Mouse (Mus musculus): ENCODE measurements around the gene Ugt1a5. TPM values are rescaled to one million over a fixed set of nuclear protein-coding genes. Genes with fewer than 3 reads are reported as not detected.
"Not testable (repeated sequence)": the region's sequence is repeated elsewhere in the genome, so short reads cannot be mapped to it uniquely, and the experiment has no call there.

The Ugt1a5 gene
- polyA plus RNA-seq, 1 experiment from 2014 or later = not detected

DNA sequence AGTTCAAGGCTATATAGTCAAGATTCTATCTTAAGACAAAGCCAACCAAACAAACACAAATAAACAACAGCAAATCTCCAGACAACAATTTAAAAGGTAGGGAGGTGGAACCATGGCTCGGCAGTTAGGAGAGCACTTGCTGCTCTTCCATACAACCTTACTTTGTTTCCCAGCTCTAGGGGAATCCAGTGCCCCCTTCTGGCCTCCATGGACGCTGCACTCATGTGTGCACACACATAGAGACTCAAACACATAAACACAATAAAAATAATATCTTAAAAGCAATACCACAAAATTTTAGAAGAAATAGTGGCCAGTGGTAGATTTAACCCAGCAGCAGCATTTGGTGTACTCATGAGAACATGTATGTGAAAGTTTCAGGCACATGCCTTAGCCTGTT, 51.3 kb downstream of the Ugt1a5 start:
- Histone ChIP-seq H3K36me3 (no peaks in the 10 kb centered on the region), H3K27me3 (no peaks in the 10 kb centered on the region), H3K4me3 (no peak overlapping the region), H3K9ac (no peak overlapping the region), H3K4me1 (no peaks in the 10 kb centered on the region), H3K9me3 (peaks cover 51% of the 10 kb centered on the region), H3K27ac (no peak overlapping the region), H3K4me2 (no peak overlapping the region)
- WGBS = 57% methylated on average over 2 of the region's 2 CpGs
- no peak for ATAC-seq (ENCODE audit: insufficient number of reproducible peaks, insufficient read depth, low FRiP score, low TSS enrichment, low read depth)

DNA sequence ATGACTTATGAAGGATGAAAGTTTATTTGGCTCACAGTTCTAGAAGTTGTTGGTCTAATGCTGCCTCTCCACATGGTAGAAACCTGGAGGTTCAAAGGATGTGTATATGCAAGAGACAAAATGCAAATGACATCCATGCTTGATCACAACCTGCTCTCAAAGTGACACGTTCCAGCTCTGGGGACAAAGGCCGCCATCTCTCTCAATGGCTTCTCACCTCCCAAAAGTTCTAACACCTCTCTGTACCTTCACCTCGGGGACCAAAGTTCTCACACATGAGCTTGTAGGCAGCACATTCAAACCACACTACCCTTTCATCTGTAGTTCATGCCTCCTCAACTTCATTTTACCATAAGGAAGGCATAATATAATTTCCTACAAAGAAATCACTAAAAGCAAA, 51.8 kb downstream of the Ugt1a5 start:
- H3K9me3 ChIP-seq = peaks cover 47% of the 10 kb centered on the region
- H3K27ac ChIP-seq = no peak overlapping the region
- H3K27me3 ChIP-seq = no peaks in the 10 kb centered on the region
- WGBS = 41% methylated on average over 3 of the region's 3 CpGs
- no peak overlapping the region for H3K4me2 ChIP-seq
- no peaks in the 10 kb centered on the region for H3K36me3 ChIP-seq
- H3K4me1 ChIP-seq = no peaks in the 10 kb centered on the region
- no peak for ATAC-seq (ENCODE audit: insufficient number of reproducible peaks, insufficient read depth, low FRiP score, low TSS enrichment, low read depth)
- H3K9ac ChIP-seq = no peak overlapping the region
- H3K4me3 ChIP-seq = no peak overlapping the region

DNA sequence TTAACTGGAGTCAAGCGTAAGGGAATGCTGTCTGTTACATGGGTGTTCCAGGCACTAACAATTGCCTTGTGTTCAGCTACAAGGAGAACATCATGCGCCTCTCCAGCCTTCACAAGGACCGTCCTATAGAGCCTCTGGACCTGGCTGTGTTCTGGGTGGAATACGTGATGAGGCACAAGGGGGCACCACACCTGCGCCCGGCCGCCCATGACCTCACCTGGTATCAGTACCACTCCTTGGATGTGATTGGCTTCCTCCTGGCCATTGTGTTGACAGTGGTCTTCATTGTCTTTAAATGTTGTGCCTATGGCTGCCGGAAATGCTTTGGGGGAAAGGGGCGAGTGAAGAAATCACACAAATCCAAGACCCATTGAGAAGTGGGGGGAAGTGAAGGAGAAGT, 52.2 kb downstream of the Ugt1a5 start:
- H3K9ac ChIP-seq = no peak overlapping the region
- no peak overlapping the region for H3K27ac ChIP-seq
- H3K27me3 ChIP-seq = no peaks in the 10 kb centered on the region
- 71% methylated on average over 9 of the region's 9 CpGs for WGBS
- no peak overlapping the region for H3K4me2 ChIP-seq
- H3K4me1 ChIP-seq = no peaks in the 10 kb centered on the region
- H3K4me3 ChIP-seq = no peak overlapping the region
- H3K9me3 ChIP-seq = peaks cover 42% of the 10 kb centered on the region
- no peaks in the 10 kb centered on the region for H3K36me3 ChIP-seq
- no peak for ATAC-seq (ENCODE audit: insufficient number of reproducible peaks, insufficient read depth, low FRiP score, low TSS enrichment, low read depth)

DNA sequence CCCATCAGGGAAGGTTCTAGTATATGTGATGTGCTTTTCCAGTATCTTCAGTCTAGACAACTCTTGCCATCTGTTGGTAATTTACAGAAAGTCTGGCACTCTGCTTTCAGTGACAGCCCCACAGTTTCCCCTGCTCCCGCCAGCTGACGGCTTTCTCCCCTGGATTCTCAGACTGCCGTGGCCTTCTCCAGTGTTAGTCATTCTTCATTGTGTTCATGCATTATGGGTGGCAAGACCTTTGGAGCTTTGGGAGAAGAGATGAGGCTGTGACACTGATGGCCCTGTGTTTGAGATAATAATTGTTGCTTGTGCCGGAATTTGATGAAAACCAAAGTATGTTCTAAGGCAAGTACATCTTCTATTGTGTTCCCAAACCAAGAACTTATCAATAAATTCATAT, 52.8 kb downstream of the Ugt1a5 start:
- H3K27ac ChIP-seq = no peak overlapping the region
- 45% methylated on average over 4 of the region's 4 CpGs for WGBS
- no peaks in the 10 kb centered on the region for H3K4me1 ChIP-seq
- no peaks in the 10 kb centered on the region for H3K36me3 ChIP-seq
- no peak overlapping the region for H3K4me3 ChIP-seq
- H3K27me3 ChIP-seq = no peaks in the 10 kb centered on the region
- H3K9ac ChIP-seq = no peak overlapping the region
- no peak overlapping the region for H3K4me2 ChIP-seq
- peaks cover 37% of the 10 kb centered on the region for H3K9me3 ChIP-seq
- ATAC-seq (ENCODE audit: insufficient number of reproducible peaks, insufficient read depth, low FRiP score, low TSS enrichment, low read depth) = no peak

DNA sequence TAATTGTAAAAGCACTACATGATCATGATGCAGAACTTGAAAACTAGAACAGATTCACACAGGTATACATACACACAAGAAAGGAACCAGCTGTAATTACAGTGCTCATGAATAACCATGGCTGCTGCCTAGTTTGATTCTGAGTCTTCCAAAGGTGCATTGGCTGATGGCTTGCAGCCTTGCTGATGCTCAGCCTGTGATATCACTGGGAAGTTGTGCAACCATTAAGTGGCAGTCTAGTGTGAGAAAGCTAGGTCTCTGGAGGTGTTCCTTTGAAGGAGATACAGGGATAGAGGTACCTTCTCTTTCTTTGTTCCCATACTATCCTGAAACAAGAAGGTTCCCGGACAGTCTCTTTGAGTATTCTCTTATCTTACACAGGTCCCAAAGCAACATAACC, 53.2 kb downstream of the Ugt1a5 start:
- 18% methylated on average over 1 of the region's 1 CpGs for WGBS
- no peaks in the 10 kb centered on the region for H3K4me1 ChIP-seq
- H3K9me3 ChIP-seq = peaks cover 32% of the 10 kb centered on the region
- H3K4me2 ChIP-seq = no peak overlapping the region
- no peak overlapping the region for H3K9ac ChIP-seq
- ATAC-seq (ENCODE audit: insufficient number of reproducible peaks, insufficient read depth, low FRiP score, low TSS enrichment, low read depth) = no peak
- H3K4me3 ChIP-seq = no peak overlapping the region
- no peaks in the 10 kb centered on the region for H3K27me3 ChIP-seq
- no peak overlapping the region for H3K27ac ChIP-seq
- H3K36me3 ChIP-seq = no peaks in the 10 kb centered on the region

DNA sequence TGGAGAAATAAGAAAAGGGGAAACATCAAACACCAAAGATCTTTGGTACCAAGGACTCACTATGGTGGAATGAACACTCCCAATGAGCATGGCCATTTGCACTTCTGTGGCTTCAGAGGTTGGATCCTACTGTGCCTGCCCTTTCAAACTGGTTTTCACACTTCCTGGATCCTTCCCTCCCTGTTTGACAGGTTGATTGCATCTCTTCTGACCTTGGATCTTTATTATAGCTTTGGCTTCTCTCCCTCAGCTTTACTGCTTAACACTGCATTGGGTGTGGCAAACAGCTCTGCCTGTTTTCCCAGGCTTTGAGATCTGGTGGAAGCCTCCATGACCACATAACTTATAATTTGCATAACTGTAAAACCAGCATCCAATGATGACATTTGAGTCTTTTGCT, 54.5 kb downstream of the Ugt1a5 start:
- H3K4me2 ChIP-seq = no peak overlapping the region
- no peaks in the 10 kb centered on the region for H3K36me3 ChIP-seq
- no peak overlapping the region for H3K4me3 ChIP-seq
- H3K27ac ChIP-seq = no peak overlapping the region
- no peak overlapping the region for H3K9ac ChIP-seq
- ATAC-seq (ENCODE audit: insufficient number of reproducible peaks, insufficient read depth, low FRiP score, low TSS enrichment, low read depth) = no peak
- H3K9me3 ChIP-seq = peaks cover 23% of the 10 kb centered on the region
- no peaks in the 10 kb centered on the region for H3K4me1 ChIP-seq
- no peaks in the 10 kb centered on the region for H3K27me3 ChIP-seq

DNA sequence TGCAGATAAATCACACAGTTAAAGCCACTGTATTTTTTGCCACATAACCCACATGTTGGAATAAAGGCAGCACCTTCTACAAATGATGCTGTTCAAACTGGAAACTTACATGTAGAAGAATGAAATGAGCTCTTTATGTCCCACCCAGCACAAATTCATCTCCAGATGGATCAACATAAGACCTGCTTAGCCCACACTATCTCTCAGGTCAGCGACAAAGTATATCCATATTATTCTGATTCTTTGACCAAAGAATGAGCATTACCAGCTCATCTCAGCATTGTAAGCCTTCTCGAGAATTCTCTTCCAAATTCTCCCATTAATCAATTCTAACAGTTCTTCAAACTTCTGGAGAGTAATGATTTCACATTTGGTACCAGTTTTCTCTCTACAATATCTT, 56.4 kb downstream of the Ugt1a5 start:
- Histone ChIP-seq H3K9me3 (peaks cover 25% of the 10 kb centered on the region), H3K27me3 (no peaks in the 10 kb centered on the region), H3K4me2 (no peak overlapping the region), H3K9ac (no peak overlapping the region), H3K36me3 (no peaks in the 10 kb centered on the region), H3K4me3 (no peak overlapping the region), H3K4me1 (no peaks in the 10 kb centered on the region), H3K27ac (no peak overlapping the region)
- ATAC-seq (ENCODE audit: insufficient number of reproducible peaks, insufficient read depth, low FRiP score, low TSS enrichment, low read depth) = no peak
- 50% methylated on average over 2 of the region's 2 CpGs for WGBS

DNA sequence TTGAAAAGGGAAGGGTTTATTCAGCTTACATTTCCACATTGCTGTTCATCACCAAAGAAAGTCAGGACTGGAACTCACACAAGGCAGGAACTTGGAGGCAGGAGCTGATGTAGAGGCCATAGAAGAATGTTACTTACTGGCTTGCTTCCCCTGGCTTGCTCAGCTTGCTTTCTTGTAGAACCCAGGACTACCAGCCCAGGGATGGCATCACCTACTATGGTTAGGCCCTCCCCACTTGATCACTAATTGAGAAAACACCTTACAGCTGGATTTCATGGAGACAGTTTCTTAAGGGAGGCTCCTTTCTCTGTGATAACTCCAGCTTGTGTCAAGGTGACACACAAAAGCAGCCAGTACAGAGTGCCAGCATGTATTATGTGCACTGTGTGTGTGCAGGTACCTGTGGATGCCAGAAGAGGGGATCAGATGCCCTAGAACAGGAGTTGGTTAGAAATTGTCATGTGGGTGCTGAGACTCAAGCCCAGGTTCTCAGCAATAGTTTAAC, 57.3 kb downstream of the Ugt1a5 start:
- not testable (repeated sequence) for H3K27ac ChIP-seq; H3K9ac ChIP-seq; ATAC-seq (ENCODE audit: insufficient number of reproducible peaks, insufficient read depth, low FRiP score, low TSS enrichment, low read depth); H3K4me1 ChIP-seq; H3K36me3 ChIP-seq; H3K27me3 ChIP-seq; H3K4me2 ChIP-seq; H3K4me3 ChIP-seq
- peaks cover 28% of the 10 kb centered on the region for H3K9me3 ChIP-seq

DNA sequence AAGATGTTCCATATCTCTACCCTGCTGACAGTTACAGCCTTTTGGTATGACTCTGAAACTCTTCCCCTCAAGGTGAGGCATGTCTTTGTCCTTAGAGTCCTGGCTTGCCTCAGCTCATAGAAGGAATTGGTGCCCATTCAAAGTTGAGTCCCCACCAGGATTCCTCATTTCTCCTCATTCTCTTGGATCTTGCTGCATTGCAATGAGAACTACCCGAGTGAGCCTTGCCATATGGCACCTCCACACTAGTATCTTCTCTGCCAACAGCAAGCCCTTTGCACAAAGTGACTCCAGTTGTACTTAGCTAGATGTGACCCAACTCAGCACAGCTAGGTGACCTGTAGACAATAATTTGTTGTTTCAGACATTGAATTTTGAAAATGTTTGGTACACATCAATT, 57.8 kb downstream of the Ugt1a5 start:
- no peak overlapping the region for H3K4me3 ChIP-seq
- H3K4me2 ChIP-seq = no peak overlapping the region
- no peaks in the 10 kb centered on the region for H3K4me1 ChIP-seq
- no peak for ATAC-seq (ENCODE audit: insufficient number of reproducible peaks, insufficient read depth, low FRiP score, low TSS enrichment, low read depth)
- no peak overlapping the region for H3K9ac ChIP-seq
- no peaks in the 10 kb centered on the region for H3K36me3 ChIP-seq
- peaks cover 33% of the 10 kb centered on the region for H3K9me3 ChIP-seq
- no peak overlapping the region for H3K27ac ChIP-seq
- H3K27me3 ChIP-seq = no peaks in the 10 kb centered on the region
- 47% methylated on average over 1 of the region's 1 CpGs for WGBS

DNA sequence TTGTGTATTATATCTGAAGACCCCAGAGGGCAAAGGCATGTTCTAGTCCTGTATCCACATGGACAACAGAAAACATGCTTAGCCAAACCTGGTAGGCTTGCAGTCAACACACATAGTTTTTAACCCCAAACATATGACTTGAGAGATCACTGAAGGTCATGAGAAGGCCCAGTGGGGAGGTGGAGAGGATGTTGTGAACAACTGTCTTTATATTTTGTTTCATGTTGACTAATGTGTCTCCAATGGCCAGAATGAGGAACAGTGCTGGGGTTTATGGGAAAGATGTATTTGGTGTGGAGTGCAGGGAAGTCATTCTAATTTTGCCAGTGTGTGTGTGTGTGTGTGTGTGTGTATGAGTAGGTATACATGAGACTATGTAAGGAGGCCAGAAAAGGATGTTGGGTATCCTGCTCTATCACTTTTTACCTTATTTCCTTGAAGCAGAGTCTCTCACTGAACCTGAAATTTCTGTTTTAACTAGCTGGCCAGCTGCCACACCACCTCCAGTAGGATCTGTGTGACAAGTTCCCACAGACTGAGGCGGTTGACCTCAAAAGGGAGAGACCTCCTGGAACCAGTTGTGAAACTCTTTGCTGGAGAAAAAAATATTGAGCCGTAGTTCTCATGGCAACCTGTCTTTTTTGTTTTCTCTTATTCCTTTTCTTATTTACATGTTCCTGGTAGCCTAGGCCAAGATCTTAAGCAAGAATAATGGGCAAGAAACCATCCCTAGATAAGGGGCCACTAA, 58.4 kb downstream of the Ugt1a5 start:
- Histone ChIP-seq H3K4me2 (no peak overlapping the region), H3K4me3 (no peak overlapping the region), H3K27me3 (no peaks in the 10 kb centered on the region), H3K36me3 (no peaks in the 10 kb centered on the region), H3K9me3 (peaks cover 39% of the 10 kb centered on the region), H3K27ac (no peak overlapping the region), H3K9ac (no peak overlapping the region), H3K4me1 (no peaks in the 10 kb centered on the region)
- ATAC-seq (ENCODE audit: insufficient number of reproducible peaks, insufficient read depth, low FRiP score, low TSS enrichment, low read depth) = no peak
- 66% methylated on average over 2 of the region's 2 CpGs for WGBS

DNA sequence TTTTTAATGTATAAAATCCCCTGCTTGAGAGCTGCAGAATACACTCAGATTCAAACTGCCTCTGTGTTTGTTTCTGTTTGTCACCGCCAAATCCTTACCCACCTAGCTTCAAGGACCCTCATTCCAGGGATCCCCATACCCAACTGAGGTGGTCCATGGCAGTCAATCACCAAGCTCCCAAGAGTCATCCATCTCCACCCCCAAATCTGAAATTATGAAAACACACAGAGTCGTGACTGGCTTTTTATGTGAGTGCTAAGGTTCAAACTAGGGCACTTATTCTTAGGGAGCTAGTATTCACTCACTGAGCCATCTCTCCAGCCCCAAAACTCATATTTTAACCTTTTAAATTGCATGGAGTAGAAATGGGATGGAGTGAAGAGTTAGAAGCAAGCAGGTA, 59.5 kb downstream of the Ugt1a5 start:
- not testable (repeated sequence) for H3K9ac ChIP-seq; H3K27ac ChIP-seq; H3K4me2 ChIP-seq; ATAC-seq (ENCODE audit: insufficient number of reproducible peaks, insufficient read depth, low FRiP score, low TSS enrichment, low read depth); H3K4me1 ChIP-seq; H3K36me3 ChIP-seq; H3K27me3 ChIP-seq; H3K4me3 ChIP-seq
- WGBS = 34% methylated on average over 2 of the region's 2 CpGs
- H3K9me3 ChIP-seq = peaks cover 50% of the 10 kb centered on the region

DNA sequence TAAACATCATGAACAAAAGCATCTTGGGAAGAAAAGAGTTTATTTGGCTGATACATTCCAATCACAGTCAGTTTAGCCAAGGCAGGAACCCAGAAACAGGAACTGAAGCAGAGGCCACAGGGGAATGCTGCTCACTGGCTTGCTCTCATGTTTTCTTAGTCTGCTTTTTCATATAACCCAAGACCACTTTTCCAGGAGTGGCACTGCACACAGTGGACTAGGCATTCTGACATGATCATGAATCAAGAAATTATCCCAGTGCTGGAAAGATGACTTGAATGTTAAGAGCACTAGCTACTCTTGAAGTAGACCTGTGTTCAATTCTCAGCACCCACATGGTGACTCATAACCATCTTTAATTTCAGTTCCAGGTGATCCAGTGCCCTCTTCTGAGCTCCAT, 59.9 kb downstream of the Ugt1a5 start:
- Histone ChIP-seq H3K27ac (no peak overlapping the region), H3K4me1 (no peaks in the 10 kb centered on the region), H3K4me3 (no peak overlapping the region), H3K9me3 (peaks cover 55% of the 10 kb centered on the region), H3K36me3 (no peaks in the 10 kb centered on the region), H3K4me2 (no peak overlapping the region), H3K9ac (no peak overlapping the region), H3K27me3 (no peaks in the 10 kb centered on the region)
- ATAC-seq (ENCODE audit: insufficient number of reproducible peaks, insufficient read depth, low FRiP score, low TSS enrichment, low read depth) = no peak
